11 mouse cellular contexts compared by ENCODE assay signal in genomic region chr2:124563759-124564158, GRCm38 (mm10).
"Had no signal": no experiment of that assay in that cellular context is flagged by ENCODE, and none has a peak within 500 bp of the region (broad histone marks: within the 10 kb centered on the region; RNA-seq: fewer than 3 reads in every experiment).

No protein-coding gene starts in this region.

- H3K4me3 ChIP-seq: limb, embryonic 10.5 days; liver, embryonic 15.5 days; midbrain, embryonic 15.5 days; neural tube, embryonic 12.5 days had no signal

- H3K27me3 ChIP-seq: liver, embryonic 15.5 days; midbrain, embryonic 15.5 days; neural tube, embryonic 12.5 days had no signal

- H3K27ac ChIP-seq: kidney, postnatal 0 days; limb, embryonic 10.5 days; liver, embryonic 15.5 days; midbrain, embryonic 15.5 days; neural tube, embryonic 12.5 days had no signal

- DNase-seq: kidney, adult 9 months; kidney, postnatal 36 days; lung, adult 2 months; lung, postnatal 36 days; thymus, adult 18-20 months; thymus, postnatal 36 days had no signal

- H3K4me1 ChIP-seq: limb, embryonic 10.5 days; liver, embryonic 15.5 days; neural tube, embryonic 12.5 days had no signal
